Mouse (Mus musculus): Measurements from ENCODE around the gene Gm21974. TPM values are rescaled to one million over a fixed set of nuclear protein-coding genes. Genes with fewer than 3 reads are reported as not detected.

The Gm21974 gene
- total and polyA plus RNA-seq, 3 experiments, result not detected

DNA sequence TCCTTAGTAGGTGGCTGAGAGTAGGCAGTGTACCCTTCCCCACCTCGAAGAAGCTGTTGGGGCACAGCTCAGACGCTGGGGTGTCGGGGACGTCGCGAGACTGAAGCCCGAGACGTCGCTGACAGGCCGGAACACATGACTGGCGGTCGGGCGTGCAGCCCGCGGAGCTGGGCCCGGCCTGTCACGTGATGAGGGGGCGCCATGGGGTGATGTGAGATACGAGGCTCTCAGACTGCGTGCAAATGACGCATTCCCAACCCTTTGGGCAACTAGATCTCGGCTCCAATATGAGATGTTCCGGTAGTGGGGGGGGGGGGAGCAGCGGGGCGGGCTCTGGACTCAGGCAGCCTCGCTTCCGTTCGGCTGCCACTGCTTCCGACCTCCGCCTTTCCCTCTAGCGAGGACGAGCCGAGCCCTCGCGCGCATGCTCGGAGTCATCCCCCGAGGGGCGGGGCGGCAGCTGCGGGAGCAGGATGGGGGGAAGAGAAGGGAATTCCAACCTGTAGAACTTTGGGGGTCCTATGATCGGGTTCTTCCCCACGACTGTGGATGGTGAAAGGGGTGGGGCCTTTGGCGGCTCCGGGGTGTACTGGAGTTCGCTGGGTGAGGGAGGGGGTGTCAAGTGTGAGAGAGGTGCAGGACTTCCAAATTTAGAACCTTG, 53.8 kb downstream of the Gm21974 start:
- Histone ChIP-seq H3K27ac (ENCODE audit: control insufficient read depth, low read depth, low read length) (peak overlapping the region; percentile 98), H3K27me3 (ENCODE audit: control insufficient read depth in 1 of 2, insufficient read depth in 2 of 2, low read length in 2 of 2) (no peaks in the 10 kb centered on the region), H3K4me3 (ENCODE audit: control insufficient read depth in 1 of 2, insufficient read depth in 1 of 2, low read depth in 2 of 2, low read length in 2 of 2) (peak overlapping the region; percentile 78 to 92), H3K36me3 (ENCODE audit: control insufficient read depth in 1 of 2, insufficient read depth in 2 of 2, low read length in 2 of 2) (peaks cover 0 to 7% of the 10 kb centered on the region in 2 experiments; a peak in 1 of 4 replicates), H3K9ac (ENCODE audit: control insufficient read depth, low read depth, low read length, poor library complexity, severe bottlenecking) (peak overlapping the region; percentile 99), H3K9me3 (replicated peaks; ENCODE audit: insufficient read depth, low read length) (no peaks in the 10 kb centered on the region), H3K4me1 (ENCODE audit: control insufficient read depth in 1 of 2, insufficient read depth in 2 of 2, low read length in 2 of 2) (0 out of 4 replicates have a peak, but pooled peaks cover 0 to 10% of the 10 kb centered on the region in 2 experiments), H3K79me2 (ENCODE audit: control insufficient read depth, insufficient read depth, low read length, poor library complexity) (peaks cover 7% of the 10 kb centered on the region; the same call in 1 of the 2 replicates)
- DNase-seq (ENCODE audit: low read depth, low spot score), result peak; percentile 98
- peak; percentile 79 for TF ChIP-seq HCFC1 (IDR thresholded peaks at IDR 0.05; ENCODE audit: low read depth, low read length)
- TF ChIP-seq GABPA (IDR thresholded peaks at IDR 0.05; ENCODE audit: low read depth, low read length), result no peak
- peak; percentile 84 for TF ChIP-seq MXI1 (IDR thresholded peaks at IDR 0.05; ENCODE audit: low read depth, low read length)
- TF ChIP-seq CHD2 (IDR thresholded peaks at IDR 0.05; ENCODE audit: low read length), result peak; percentile 94
- 0 out of 2 replicates have a peak, but pooled peaks have one; percentile 83 for TF ChIP-seq CHD1 (IDR thresholded peaks at IDR 0.05; ENCODE audit: low read depth, low read length)
- TF ChIP-seq POLR2AphosphoS2 (IDR thresholded peaks at IDR 0.05; ENCODE audit: low read length), result peak; percentile 49; the same call in 1 of the 2 replicates
- TF ChIP-seq MAFK (IDR thresholded peaks at IDR 0.05; ENCODE audit: borderline replicate concordance, low read depth, low read length), result no peak
- TF ChIP-seq GATA1 (IDR thresholded peaks at IDR 0.05; ENCODE audit: low read depth, low read length), result no peak
- TF ChIP-seq TBP (IDR thresholded peaks at IDR 0.05; ENCODE audit: low read depth, low read length), result peak; percentile 48; the same call in 1 of the 2 replicates
- peak; percentile 62 for TF ChIP-seq SIN3A (IDR thresholded peaks at IDR 0.05; ENCODE audit: low read length)
- TF ChIP-seq NELFE (IDR thresholded peaks at IDR 0.05; ENCODE audit: low read depth, low read length), result peak; percentile 65
- TF ChIP-seq EP300 (IDR thresholded peaks at IDR 0.05; ENCODE audit: low read depth in 1 of 2, low read length in 2 of 2), result peak in 1 of 2 experiments; percentile 62; a peak in 2 of 4 replicates
- no peak for TF ChIP-seq SMC3 (IDR thresholded peaks at IDR 0.05; ENCODE audit: low read depth, low read length)
- no peak for TF ChIP-seq POLR2AphosphoS5 (IDR thresholded peaks at IDR 0.05; ENCODE audit: borderline replicate concordance, low read depth, low read length)
- TF ChIP-seq POLR2A (IDR thresholded peaks at IDR 0.05; ENCODE audit: control insufficient read depth in 1 of 2, insufficient read depth in 1 of 2, low read depth in 1 of 2, low read length in 2 of 2, poor library complexity in 1 of 2), result peak in 1 of 2 experiments; percentile 80; a peak in 3 of 4 replicates
- peak; percentile 94 for TF ChIP-seq BHLHE40 (IDR thresholded peaks at IDR 0.05; ENCODE audit: borderline replicate concordance, low read depth, low read length)
- TF ChIP-seq TCF12 (IDR thresholded peaks at IDR 0.05; ENCODE audit: low read depth, low read length), result peak; percentile 28; the same call in 1 of the 2 replicates
- TF ChIP-seq USF1 (IDR thresholded peaks at IDR 0.05; ENCODE audit: low read depth, low read length), result peak; percentile 98
- TF ChIP-seq MYB (IDR thresholded peaks at IDR 0.05; ENCODE audit: low read depth, low read length), result no peak
- TF ChIP-seq E2F4 (IDR thresholded peaks at IDR 0.05; ENCODE audit: borderline replicate concordance, low read depth, low read length), result no peak; the same call in 1 of the 2 replicates
- peak; percentile 78 for TF ChIP-seq ELF1 (IDR thresholded peaks at IDR 0.05; ENCODE audit: low read depth, low read length)
- TF ChIP-seq MEF2A (IDR thresholded peaks at IDR 0.05; ENCODE audit: extremely low read depth, insufficient replicate concordance, low read depth, low read length, poor library complexity, severe bottlenecking), result no peak
- TF ChIP-seq ZMIZ1 (IDR thresholded peaks at IDR 0.05; ENCODE audit: low read depth, low read length), result peak; percentile 62; the same call in 1 of the 2 replicates
- 0 out of 6 replicates have a peak, but pooled peaks of 1 of the 3 experiments have one; percentile 1 for TF ChIP-seq CTCF (IDR thresholded peaks at IDR 0.05 in 2 of 3, conservative IDR thresholded peaks at IDR 0.05 in 1 of 3; ENCODE audit: control insufficient read depth in 1 of 3, insufficient read depth in 1 of 3, low read depth in 2 of 3, low read length in 3 of 3, poor library complexity in 1 of 3, severe bottlenecking in 1 of 3)
- TF ChIP-seq TAL1 (IDR thresholded peaks at IDR 0.05; ENCODE audit: low read length), result peak; percentile 59; the same call in 1 of the 2 replicates
- TF ChIP-seq ETS1 (IDR thresholded peaks at IDR 0.05; ENCODE audit: low read depth, low read length), result peak; percentile 87
- no peak for TF ChIP-seq RAD21 (IDR thresholded peaks at IDR 0.05; ENCODE audit: low read depth, low read length)
- TF ChIP-seq NRF1 (IDR thresholded peaks at IDR 0.05; ENCODE audit: insufficient read depth, low read depth, low read length, poor library complexity, severe bottlenecking), result peak; percentile 92
- peak; percentile 71 to 93; a peak in 3 of 4 replicates for TF ChIP-seq USF2 (IDR thresholded peaks at IDR 0.05; ENCODE audit: borderline replicate concordance in 1 of 2, insufficient read depth in 1 of 2, low read depth in 1 of 2, low read length in 2 of 2)
- TF ChIP-seq KAT2A (conservative IDR thresholded peaks at IDR 0.05; ENCODE audit: low read depth, low read length), result no peak; the same call in 1 of the 2 replicates
- TF ChIP-seq MAX (IDR thresholded peaks at IDR 0.05; ENCODE audit: low read length), result peak; percentile 99
- no peak for TF ChIP-seq RCOR1 (IDR thresholded peaks at IDR 0.05; ENCODE audit: low read depth, low read length)
- TF ChIP-seq ZC3H11A (IDR thresholded peaks at IDR 0.05; ENCODE audit: low read depth, low read length), result no peak
- no peak for TF ChIP-seq JUND (IDR thresholded peaks at IDR 0.05; ENCODE audit: low read depth, low read length)
- TF ChIP-seq UBTF (IDR thresholded peaks at IDR 0.05; ENCODE audit: borderline replicate concordance, insufficient read depth, low read depth, low read length), result no peak

Measured in MEL (cell line).